Mouse (Mus musculus) myocyte (in vitro differentiated cells): ENCODE measurements around the gene Rftn1. TPM values are rescaled to one million over a fixed set of nuclear protein-coding genes. Genes with fewer than 3 reads are reported as not detected.

Experiments
- H3K27me3 ChIP-seq: one replicate; pipeline ENCODE4 v1.6.1; 2011; ENCODE audit not compliant: control insufficient read depth, insufficient read depth, insufficient read length
- H3K36me3 ChIP-seq: one replicate; pipeline ENCODE4 v1.6.1; 2011; ENCODE audit not compliant: control insufficient read depth, insufficient read depth
- H3K4me2 ChIP-seq: one replicate; pipeline ENCODE4 v1.6.1; 2011; ENCODE audit warnings: low read depth, control low read depth
- H3K4me3 ChIP-seq: one replicate; pipeline ENCODE4 v1.5.1; 2011; ENCODE audit warnings: mild to moderate bottlenecking, control low read depth, moderate library complexity
- H3K79me2 ChIP-seq: one replicate; pipeline ENCODE4 v1.6.1; 2011; ENCODE audit not compliant: control insufficient read depth, insufficient read depth
- H3ac ChIP-seq: one replicate; pipeline ENCODE4 v1.6.1; 2011; ENCODE audit not compliant: control insufficient read depth, insufficient read length
- CEBPB ChIP-seq: IDR thresholded peaks from 2 replicates; pipeline ENCODE4 v1.6.1; 2011; ENCODE audit warnings: mild to moderate bottlenecking, moderate library complexity; ENCODE audit not compliant: poor library complexity, insufficient read depth, severe bottlenecking
- E2F4 ChIP-seq: IDR thresholded peaks from one replicate; pipeline ENCODE4 v1.6.1; 2011; ENCODE audit warnings: mild to moderate bottlenecking, control low read depth, moderate library complexity; ENCODE audit not compliant: insufficient read depth
- MAX ChIP-seq: IDR thresholded peaks from one replicate; pipeline ENCODE4 v1.6.1; 2011; ENCODE audit warnings: low read depth, mild to moderate bottlenecking, control low read depth
- MYOD1 ChIP-seq, 3 experiments: IDR thresholded peaks; one replicate each; pipeline ENCODE4 v1.6.1; 2011; ENCODE audit warnings: control low read depth in 2 of 3, low read depth in 2 of 3, mild to moderate bottlenecking in 2 of 3, moderate library complexity in 1 of 3; ENCODE audit not compliant: insufficient read length in 2 of 3, control insufficient read depth in 1 of 3
- MYOG ChIP-seq, 3 experiments: IDR thresholded peaks; one replicate each; pipeline ENCODE4 v1.6.1; 2011; ENCODE audit warnings: control low read depth in 2 of 3, low read depth in 2 of 3, mild to moderate bottlenecking in 2 of 3; ENCODE audit not compliant: insufficient read length in 2 of 3, control insufficient read depth in 1 of 3, insufficient read depth in 1 of 3
- POLR2A ChIP-seq: IDR thresholded peaks from one replicate; pipeline ENCODE4 v1.6.1; 2011; ENCODE audit warnings: low read depth, mild to moderate bottlenecking, control low read depth, moderate library complexity; ENCODE audit not compliant: insufficient read length
- POLR2AphosphoS2 ChIP-seq: IDR thresholded peaks from one replicate; pipeline ENCODE4 v1.6.1; 2011; ENCODE audit warnings: low read depth, control low read depth; ENCODE audit not compliant: insufficient read length
- REST ChIP-seq: IDR thresholded peaks from one replicate; pipeline ENCODE4 v1.6.1; 2011; ENCODE audit warnings: mild to moderate bottlenecking, control low read depth, moderate library complexity; ENCODE audit not compliant: insufficient read depth, insufficient read length
- SRF ChIP-seq: IDR thresholded peaks from one replicate; pipeline ENCODE4 v1.6.1; 2011; ENCODE audit warnings: low read depth; ENCODE audit not compliant: control insufficient read depth, insufficient read length
- TCF12 ChIP-seq: IDR thresholded peaks from one replicate; pipeline ENCODE4 v1.6.1; 2011; ENCODE audit warnings: mild to moderate bottlenecking, control low read depth; ENCODE audit not compliant: poor library complexity, insufficient read depth, severe bottlenecking
- TCF3 ChIP-seq: IDR thresholded peaks from one replicate; pipeline ENCODE4 v1.6.1; 2011; ENCODE audit warnings: low read depth, control low read depth; ENCODE audit not compliant: insufficient read length
- USF1 ChIP-seq: IDR thresholded peaks from one replicate; pipeline ENCODE4 v1.6.1; 2011; ENCODE audit warnings: low read depth, mild to moderate bottlenecking, control low read depth, moderate library complexity
- polyA plus RNA-seq: library from polyadenylated mRNA; unstranded; fragments of >200 nt; fragmentation: generic; extraction: Trizol; gene quantifications from one replicate; pipeline ENCODE4 v1.2.1, GENCODE M21; 2012; ENCODE audit warnings: missing spikeins

The Rftn1 gene
- polyA plus RNA-seq, 1 experiment = 0.40 TPM

- Histone ChIP-seq H3K4me3 (no peak overlapping the region), H3K4me2 (no peak overlapping the region), H3ac (no peak overlapping the region), H3K36me3 (no peaks in the 10 kb centered on the region), H3K79me2 (no peaks in the 10 kb centered on the region), H3K27me3 (no peaks in the 10 kb centered on the region)
- TF ChIP-seq MAX (no peak), E2F4 (no peak), MYOG (IDR thresholded peaks at IDR 0.05; ENCODE audit: control insufficient read depth in 1 of 3, insufficient read depth in 1 of 3, insufficient read length in 2 of 3, low read depth in 2 of 3) (no peak), REST (no peak), MYOD1 (IDR thresholded peaks at IDR 0.05; ENCODE audit: control insufficient read depth in 1 of 3, insufficient read length in 2 of 3, low read depth in 2 of 3) (no peak), TCF3 (no peak), POLR2A (no peak), TCF12 (no peak), SRF (no peak), POLR2AphosphoS2 (no peak), CEBPB (no peak), USF1 (no peak)
Measured at GRCm38 (mm10) chr17:50229534-50229933, 39.1 kb upstream of the Rftn1 start.

DNA sequence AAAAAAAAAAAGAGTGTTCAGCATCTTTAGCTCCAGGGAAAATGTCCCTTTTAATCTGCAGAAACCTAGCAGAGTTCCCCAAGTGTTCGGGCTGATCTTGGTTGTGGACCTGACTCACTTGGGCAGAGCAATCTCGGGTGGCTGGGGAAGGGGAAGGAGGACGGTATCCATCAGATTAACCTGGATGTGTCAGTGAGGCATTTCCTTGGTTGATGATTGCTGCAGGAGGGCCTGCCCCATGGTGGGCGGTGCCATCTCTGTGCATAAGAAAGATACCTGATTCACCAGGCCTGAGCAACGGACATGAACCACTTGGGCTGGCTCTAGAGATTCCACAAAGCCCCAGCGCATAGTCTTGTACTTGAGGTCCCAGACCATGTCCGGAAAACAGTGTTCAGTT is 36.9 kb upstream of the Rftn1 start:
- H3K27me3 ChIP-seq = no peaks in the 10 kb centered on the region
- TF ChIP-seq MAX (no peak), CEBPB (no peak), TCF12 (no peak), TCF3 (no peak), POLR2AphosphoS2 (no peak)
- H3K79me2 ChIP-seq = no peaks in the 10 kb centered on the region
- no peaks in the 10 kb centered on the region for H3K36me3 ChIP-seq
- H3K4me2 ChIP-seq = no peak overlapping the region
- H3K4me3 ChIP-seq = no peak overlapping the region
- no peak overlapping the region for H3ac ChIP-seq

DNA sequence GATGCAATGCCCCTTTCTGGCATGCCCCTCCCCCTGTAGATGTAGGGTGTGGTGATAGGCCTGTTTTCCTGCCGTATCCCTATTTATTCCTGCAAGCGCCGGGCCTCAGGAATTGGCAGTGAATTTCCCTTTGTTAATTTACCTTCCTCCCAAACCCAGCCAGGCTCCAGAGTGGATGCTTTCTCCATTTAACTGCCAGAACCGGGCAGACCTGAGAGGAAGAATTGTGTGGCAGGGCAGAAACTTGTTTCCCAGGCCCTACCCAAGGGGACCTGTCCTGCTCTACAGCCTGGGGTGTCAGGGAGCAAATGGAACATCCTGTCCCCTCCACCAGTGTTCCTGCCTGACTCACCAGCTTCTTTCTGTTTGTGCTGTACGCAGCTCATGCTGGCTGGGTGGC is 34.2 kb upstream of the Rftn1 start:
- no peak overlapping the region for H3K4me2 ChIP-seq
- no peaks in the 10 kb centered on the region for H3K27me3 ChIP-seq
- no peak overlapping the region for H3K4me3 ChIP-seq
- H3K79me2 ChIP-seq = no peaks in the 10 kb centered on the region
- no peak overlapping the region for H3ac ChIP-seq
- TF ChIP-seq REST (no peak), POLR2A (no peak), E2F4 (no peak), SRF (no peak), CEBPB (no peak), MYOG (IDR thresholded peaks at IDR 0.05; ENCODE audit: control insufficient read depth in 1 of 3, insufficient read depth in 1 of 3, insufficient read length in 2 of 3, low read depth in 2 of 3) (no peak), TCF12 (no peak), MAX (no peak), TCF3 (no peak), USF1 (no peak), MYOD1 (IDR thresholded peaks at IDR 0.05; ENCODE audit: control insufficient read depth in 1 of 3, insufficient read length in 2 of 3, low read depth in 2 of 3) (no peak), POLR2AphosphoS2 (no peak)
- no peaks in the 10 kb centered on the region for H3K36me3 ChIP-seq

DNA sequence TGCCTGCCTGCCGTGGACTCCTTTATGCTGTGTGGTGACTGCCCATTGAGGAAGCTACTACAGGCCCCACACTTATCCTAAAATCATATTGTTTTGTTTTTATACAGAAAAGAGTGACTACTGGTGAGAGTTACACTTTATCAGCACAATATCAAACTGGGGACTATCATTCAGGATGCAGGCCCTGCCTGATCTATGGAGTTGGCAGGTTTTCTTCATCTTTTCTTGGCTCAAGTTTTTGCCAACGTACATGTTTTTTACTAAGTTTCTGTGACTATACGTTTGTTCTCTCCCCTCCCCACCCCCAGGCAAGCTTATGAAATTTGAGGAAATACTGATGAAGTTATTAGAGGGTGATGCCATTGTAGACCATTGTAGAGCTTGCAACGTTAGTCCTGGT is 27.5 kb upstream of the Rftn1 start:
- Histone ChIP-seq H3K79me2 (no peaks in the 10 kb centered on the region), H3K36me3 (no peaks in the 10 kb centered on the region), H3K4me2 (no peak overlapping the region), H3K27me3 (no peaks in the 10 kb centered on the region), H3ac (no peak overlapping the region), H3K4me3 (no peak overlapping the region)
- TF ChIP-seq USF1 (no peak), REST (no peak), POLR2AphosphoS2 (no peak), TCF12 (no peak), MYOG (IDR thresholded peaks at IDR 0.05; ENCODE audit: control insufficient read depth in 1 of 3, insufficient read depth in 1 of 3, insufficient read length in 2 of 3, low read depth in 2 of 3) (no peak), SRF (no peak), CEBPB (no peak), TCF3 (no peak), MYOD1 (IDR thresholded peaks at IDR 0.05; ENCODE audit: control insufficient read depth in 1 of 3, insufficient read length in 2 of 3, low read depth in 2 of 3) (no peak), MAX (no peak), E2F4 (no peak), POLR2A (no peak)

DNA sequence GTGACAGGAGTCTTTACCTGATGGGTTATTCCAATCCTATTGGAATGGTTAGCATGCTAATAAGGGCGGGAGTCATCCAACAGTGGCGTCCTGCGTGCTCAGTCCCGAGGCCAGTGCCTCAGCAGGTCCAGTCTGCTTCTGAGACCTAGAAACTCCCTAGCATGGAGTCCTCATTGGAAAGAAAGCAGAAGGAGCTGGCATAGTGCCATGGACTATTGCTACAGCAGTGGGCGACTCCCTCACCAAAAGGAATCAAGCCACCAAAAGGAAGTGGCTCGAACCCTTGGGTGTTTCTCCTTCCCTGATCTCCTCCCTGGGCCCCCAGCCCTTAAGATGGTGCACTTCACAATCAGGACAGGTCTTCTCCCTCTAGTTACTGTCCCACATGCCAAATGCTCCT is 24.6 kb upstream of the Rftn1 start:
- no peak for TF ChIP-seq SRF
- Histone ChIP-seq H3K36me3 (no peaks in the 10 kb centered on the region), H3K27me3 (no peaks in the 10 kb centered on the region), H3K4me2 (no peak overlapping the region), H3ac (no peak overlapping the region), H3K4me3 (no peak overlapping the region), H3K79me2 (no peaks in the 10 kb centered on the region)
